Mouse (Mus musculus) heart, embryonic 14.5 days (tissue): ENCODE measurements around the gene Syn2. TPM values are rescaled to one million over a fixed set of nuclear protein-coding genes. Genes with fewer than 3 reads are reported as not detected.

Experiments used
- ATAC-seq: fragments of 200-750 bp; cut with Nextera tagmentation; 2 replicates; pipeline ENCODE4 v1.8.0; 2017; ENCODE audit warnings: low read depth, moderate TSS enrichment; ENCODE audit not compliant: insufficient number of reproducible peaks, insufficient read depth, low FRiP score
- H3K27ac ChIP-seq, 2 experiments: fragments of 200-500 bp in 1 of 2; fragments of 300-500 bp in 1 of 2; sonication (generic) in 1 of 2; replicated peaks in 1 of 2; 2 replicates each; pipeline ENCODE4 v1.5.1; 2012 to 2014; ENCODE audit warnings: low read depth in 2 of 2, low read length in 2 of 2, control low read depth in 1 of 2, mild to moderate bottlenecking in 1 of 2, mixed read lengths in 1 of 2; ENCODE audit not compliant: control insufficient read depth in 1 of 2, insufficient read depth in 1 of 2
- H3K27me3 ChIP-seq: fragments of 300-500 bp; sonication (generic); 2 replicates; pipeline ENCODE4 v1.6.1; 2014; ENCODE audit warnings: mild to moderate bottlenecking, low read length, control low read depth; ENCODE audit not compliant: control insufficient read depth, insufficient read depth
- H3K36me3 ChIP-seq: fragments of 300-500 bp; sonication (generic); 2 replicates; pipeline ENCODE4 v1.6.1; 2014; ENCODE audit warnings: mild to moderate bottlenecking, control low read depth, low read length, mixed read lengths; ENCODE audit not compliant: control insufficient read depth, insufficient read depth
- H3K4me1 ChIP-seq, 2 experiments: fragments of 200-500 bp in 1 of 2; fragments of 300-500 bp in 1 of 2; sonication (generic) in 1 of 2; 2 replicates each; pipeline ENCODE4 v1.6.1; 2012 to 2014; ENCODE audit warnings: low read length in 2 of 2, control low read depth in 1 of 2, mixed read lengths in 1 of 2; ENCODE audit not compliant: control insufficient read depth in 2 of 2, insufficient read depth in 2 of 2
- H3K4me2 ChIP-seq: fragments of 300-500 bp; sonication (generic); 2 replicates; pipeline ENCODE4 v1.6.1; 2014; ENCODE audit warnings: mild to moderate bottlenecking, low read length
- H3K4me3 ChIP-seq, 2 experiments: fragments of 200-500 bp in 1 of 2; fragments of 300-500 bp in 1 of 2; sonication (generic) in 1 of 2; 2 replicates each; pipeline ENCODE4 v1.5.1; 2012 to 2014; ENCODE audit warnings: low read length in 2 of 2, mild to moderate bottlenecking in 2 of 2, control low read depth in 1 of 2, low read depth in 1 of 2, moderate library complexity in 1 of 2; ENCODE audit not compliant: control insufficient read depth in 1 of 2, insufficient read depth in 1 of 2
- H3K9ac ChIP-seq: fragments of 300-500 bp; sonication (generic); 2 replicates; pipeline ENCODE4 v1.6.1; 2014; ENCODE audit warnings: mild to moderate bottlenecking, low read length
- H3K9me3 ChIP-seq: fragments of 300-500 bp; sonication (generic); 2 replicates; pipeline ENCODE4 v1.6.1; 2016; ENCODE audit warnings: low read length, control low read depth; ENCODE audit not compliant: control insufficient read depth
- WGBS: fragments of 180-500 bp; shearing (Covaris S2); extraction: QIAGEN DNeasy Blood & Tissue Kit; methylation state at CpG from one replicate; pipeline ENCODE4 v1.1.7; 2014; 5-methylcytosine and 5-hydroxymethylcytosine counted together
- polyA plus RNA-seq: library from polyadenylated mRNA; unstranded; fragments of >200 nt; fragmentation: Nextera tagmentation; extraction: Ambion mirVana; gene quantifications from 2 replicates; pipeline ENCODE4 v1.2.1, GENCODE M21; 2014

The Syn2 gene
- polyA plus RNA-seq, 1 experiment from 2014 or later, result 2.1 TPM

DNA sequence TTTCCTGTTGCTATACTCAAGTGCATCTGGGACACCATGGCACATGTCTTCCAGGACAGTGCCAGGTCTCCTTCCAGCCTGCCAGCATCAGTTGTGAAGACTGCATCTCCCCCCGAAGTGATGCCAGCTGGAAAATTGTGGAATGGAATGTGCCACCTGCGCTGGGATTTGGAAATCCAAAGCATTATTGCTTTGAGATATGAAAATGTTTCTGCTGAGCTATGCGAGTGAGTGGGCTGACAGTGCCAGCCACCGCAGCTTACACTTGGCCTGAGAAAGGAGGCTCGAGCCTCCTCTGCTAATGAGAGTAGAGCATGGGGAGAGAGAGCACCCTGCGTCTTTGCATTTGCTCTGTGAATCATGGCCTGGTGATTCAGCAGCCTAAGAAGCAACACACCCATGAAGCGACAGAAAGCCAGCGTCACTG, 86.5 kb downstream of the Syn2 start:
- Histone ChIP-seq H3K4me3 (no peak overlapping the region), H3K27ac (no peak overlapping the region), H3K9ac (no peak overlapping the region), H3K9me3 (no peaks in the 10 kb centered on the region), H3K4me2 (no peak overlapping the region), H3K4me1 (no peaks in the 10 kb centered on the region), H3K36me3 (no peaks in the 10 kb centered on the region), H3K27me3 (peaks cover 26% of the 10 kb centered on the region)
- 69% methylated on average over 8 of the region's 8 CpGs for WGBS
- ATAC-seq, result no peak

DNA sequence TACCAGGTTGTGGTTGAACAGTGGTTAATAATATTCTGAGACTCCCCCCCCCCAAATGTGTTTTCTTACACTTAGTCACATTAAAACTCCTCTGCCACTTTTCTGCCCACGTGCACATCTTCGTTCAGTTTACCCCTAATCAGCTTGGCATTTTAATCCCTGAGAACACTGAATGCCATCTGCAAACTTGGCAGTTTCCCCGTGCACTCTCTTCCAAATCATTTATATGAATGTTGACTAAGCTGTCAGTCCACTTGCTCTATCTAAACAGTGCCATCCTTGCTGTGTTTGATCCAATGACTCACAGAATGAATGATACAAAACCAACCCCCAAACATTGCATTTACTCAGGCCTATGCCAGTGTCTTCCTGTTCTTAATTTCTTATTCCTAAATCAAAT, 90.8 kb downstream of the Syn2 start:
- H3K4me2 ChIP-seq, result no peak overlapping the region
- H3K9ac ChIP-seq, result no peak overlapping the region
- WGBS, result 64% methylated on average over 3 of the region's 3 CpGs
- peaks cover 29% of the 10 kb centered on the region for H3K27me3 ChIP-seq
- no peak for ATAC-seq
- H3K27ac ChIP-seq, result no peak overlapping the region
- H3K4me3 ChIP-seq, result no peak overlapping the region
- no peaks in the 10 kb centered on the region for H3K9me3 ChIP-seq
- no peaks in the 10 kb centered on the region for H3K4me1 ChIP-seq
- no peaks in the 10 kb centered on the region for H3K36me3 ChIP-seq

DNA sequence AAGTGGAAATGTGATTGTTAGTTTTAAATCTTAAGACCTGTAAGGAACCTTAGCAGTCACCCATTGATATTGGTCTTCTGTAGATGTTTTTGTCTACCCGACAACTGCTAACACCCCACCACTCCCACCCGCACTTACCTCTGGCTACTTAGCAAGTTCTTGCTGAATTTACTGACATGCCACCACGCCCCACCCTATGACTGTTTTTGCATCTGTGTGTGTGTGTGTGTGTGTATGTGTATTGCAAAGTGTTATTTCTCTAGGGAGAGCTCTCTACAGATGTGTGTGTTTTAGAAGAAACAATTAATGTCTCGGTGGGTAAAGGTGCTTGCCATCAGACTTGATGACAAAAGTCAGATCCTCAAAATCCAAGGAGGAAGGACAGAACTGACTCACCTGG, 92.3 kb downstream of the Syn2 start, which contains the start of gene Gm17482:
Gene Gm17482 (plus strand): TSS at position 301 of the 400 bp plus-strand sequence.
- H3K27me3 ChIP-seq, result peaks cover 38% of the 10 kb centered on the region

DNA sequence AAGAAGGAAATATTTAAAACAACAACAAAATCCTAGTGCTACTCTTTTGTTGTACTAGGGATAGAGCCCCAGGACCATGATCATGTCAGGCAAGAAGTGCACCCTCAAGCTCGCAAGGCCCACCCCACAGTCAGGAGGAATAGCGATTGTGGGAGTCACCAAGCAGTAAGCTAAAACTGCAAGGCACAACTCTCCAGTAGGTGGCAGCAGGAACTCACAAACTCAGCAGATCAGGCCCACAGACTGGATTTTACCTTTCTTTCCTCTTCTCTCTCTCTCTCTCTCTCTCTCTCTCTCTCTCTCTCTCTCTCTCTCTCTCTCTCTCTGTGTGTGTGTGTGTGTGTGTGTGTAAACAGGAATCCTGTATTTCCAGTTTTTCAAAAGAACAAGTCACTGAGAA, 92.8 kb downstream of the Syn2 start:
- Histone ChIP-seq H3K27ac (no peak overlapping the region), H3K27me3 (peaks cover 43% of the 10 kb centered on the region), H3K36me3 (no peaks in the 10 kb centered on the region), H3K4me2 (no peak overlapping the region), H3K4me3 (no peak overlapping the region), H3K9me3 (no peaks in the 10 kb centered on the region), H3K4me1 (no peaks in the 10 kb centered on the region), H3K9ac (no peak overlapping the region)
- WGBS, result 5% methylated on average over 2 of the region's 2 CpGs
- no peak for ATAC-seq

More for the DNA sequence above, 92.3 kb downstream of the Syn2 start, which contains the start of gene Gm17482:
- H3K27ac ChIP-seq, result no peak within 1 kb of the TSS
- no peak within 1 kb of the TSS for H3K9ac ChIP-seq
- WGBS, result 70% methylated on average over 4 of the region's 4 CpGs
- no peak for ATAC-seq
- H3K4me1 ChIP-seq, result no peaks in the 10 kb centered on the region
- H3K36me3 ChIP-seq, result no peaks in the 10 kb centered on the region
- no peak within 1 kb of the TSS for H3K4me3 ChIP-seq
- H3K4me2 ChIP-seq, result no peak within 1 kb of the TSS
- no peaks in the 10 kb centered on the region for H3K9me3 ChIP-seq

DNA sequence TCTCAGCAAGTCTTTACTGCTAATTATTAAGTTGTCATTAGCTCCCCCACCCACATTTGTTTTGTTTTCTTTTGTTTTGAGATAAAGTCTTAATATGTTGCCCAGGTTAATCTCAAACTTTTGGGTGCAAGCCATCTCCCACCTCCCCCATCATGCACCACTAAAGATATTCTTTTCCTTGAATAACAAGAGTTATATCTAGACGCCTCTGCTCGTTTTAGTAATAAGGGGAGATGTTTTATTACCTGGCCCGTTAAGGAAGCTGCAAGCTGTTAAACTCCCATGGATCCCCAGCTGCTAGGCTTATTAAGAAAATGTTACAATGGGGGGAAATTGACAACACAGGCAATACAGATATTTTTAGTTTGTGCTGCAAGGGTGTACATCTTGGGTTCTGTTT, 95.9 kb downstream of the Syn2 start:
- H3K4me2 ChIP-seq, result no peak overlapping the region
- H3K9ac ChIP-seq, result no peak overlapping the region
- H3K27ac ChIP-seq, result no peak overlapping the region
- ATAC-seq, result no peak
- no peak overlapping the region for H3K4me3 ChIP-seq
- no peaks in the 10 kb centered on the region for H3K36me3 ChIP-seq
- no peaks in the 10 kb centered on the region for H3K9me3 ChIP-seq
- H3K27me3 ChIP-seq, result peaks cover 51% of the 10 kb centered on the region
- WGBS, result 76% methylated on average over 3 of the region's 3 CpGs
- no peaks in the 10 kb centered on the region for H3K4me1 ChIP-seq

DNA sequence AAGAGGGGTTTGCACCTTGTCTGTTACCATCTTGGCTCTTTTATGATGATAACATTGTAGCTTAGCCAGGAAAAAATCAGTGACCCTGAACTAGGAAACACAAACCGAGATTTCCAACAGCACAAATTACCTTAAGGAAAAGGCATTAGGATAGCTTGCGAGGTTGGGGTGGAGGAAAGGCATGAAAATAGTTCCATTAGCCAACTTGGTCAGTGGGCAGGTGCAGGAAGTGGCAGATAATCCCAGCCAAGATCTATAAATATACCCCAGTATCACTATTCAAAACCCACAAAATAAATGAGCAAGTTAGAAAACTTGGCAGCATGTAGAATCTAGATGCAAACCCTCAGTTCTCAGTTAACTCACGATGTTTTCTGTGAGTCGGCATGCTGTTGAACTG, 97.1 kb downstream of the Syn2 start:
- WGBS, result 59% methylated on average over 4 of the region's 4 CpGs
- no peak for ATAC-seq
- Histone ChIP-seq H3K9ac (no peak overlapping the region), H3K4me3 (no peak overlapping the region), H3K36me3 (no peaks in the 10 kb centered on the region), H3K27me3 (peaks cover 59% of the 10 kb centered on the region), H3K9me3 (no peaks in the 10 kb centered on the region), H3K27ac (no peak overlapping the region), H3K4me2 (no peak overlapping the region), H3K4me1 (no peaks in the 10 kb centered on the region)

DNA sequence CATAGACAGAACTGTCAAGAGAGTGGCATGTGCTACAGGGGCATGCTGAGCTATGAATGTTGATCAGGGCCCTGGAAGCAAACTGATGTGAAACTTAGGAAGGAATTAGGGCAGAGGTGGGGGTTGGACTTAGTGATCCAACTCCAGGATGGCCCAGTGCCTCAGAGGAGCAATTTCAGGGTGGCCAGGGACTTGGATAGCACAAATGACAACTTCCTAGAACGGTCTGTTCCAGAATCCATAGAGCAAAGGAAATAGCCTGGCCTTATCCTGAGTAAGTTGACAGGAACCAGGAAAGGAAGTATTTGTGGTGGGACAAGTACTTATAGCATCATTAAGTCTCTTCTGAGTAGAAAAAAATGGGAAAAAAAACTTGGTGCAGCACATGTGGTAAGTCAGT, 97.9 kb downstream of the Syn2 start:
- no peak overlapping the region for H3K4me2 ChIP-seq
- H3K4me3 ChIP-seq, result no peak overlapping the region
- H3K4me1 ChIP-seq, result no peaks in the 10 kb centered on the region
- 59% methylated on average over 1 of the region's 1 CpGs for WGBS
- no peak overlapping the region for H3K9ac ChIP-seq
- H3K27me3 ChIP-seq, result peaks cover 67% of the 10 kb centered on the region
- no peaks in the 10 kb centered on the region for H3K9me3 ChIP-seq
- H3K27ac ChIP-seq, result 0 out of 4 replicates have a peak overlapping the region, but pooled peaks of 1 of the 2 experiments have one; percentile 24
- no peak for ATAC-seq
- no peaks in the 10 kb centered on the region for H3K36me3 ChIP-seq
